Mouse (Mus musculus): ENCODE results near the gene Wfikkn2. TPM values are rescaled to one million over a fixed set of nuclear protein-coding genes. Genes with fewer than 3 reads are reported as not detected.

Gene Wfikkn2
- total and polyA plus RNA-seq, 3 experiments = 0.04 to 0.11 (median 0.08) TPM

GRCm38 (mm10) chr11:94211651-94212488 is 33.9 kb downstream of the Wfikkn2 start:
- peak overlapping the region; percentile 70 to 83 (median 79) for H3K4me3 ChIP-seq (replicated peaks in 1 of 3; ENCODE audit: low read depth in 2 of 3, low read length in 2 of 3, poor library complexity in 1 of 3)
- peaks cover 5% of the 10 kb centered on the region for H3K27me3 ChIP-seq (replicated peaks)
- peaks cover 4 to 14% of the 10 kb centered on the region in 2 experiments; a peak in 3 of 4 replicates for H3K4me1 ChIP-seq (ENCODE audit: control insufficient read depth in 1 of 2, insufficient read depth in 2 of 2)
- H3K27ac ChIP-seq (ENCODE audit: insufficient read depth, low read depth) = peak overlapping the region; percentile 26
- dilution Hi-C loops (cut with MboI; ENCODE audit: extremely low pct_ligation_motif_present, extremely low pct_unique_long_range_greater_than_20kb, low sequenced_read_pairs) (no loop called here), in situ Hi-C loops (cut with MboI; ENCODE audit: low pct_ligation_motif_present, low pct_unique_long_range_greater_than_20kb, low sequenced_read_pairs) (no loop called here)
- H3K79me2 ChIP-seq (replicated peaks; ENCODE audit: control insufficient read depth, extremely low read depth, insufficient read depth, poor library complexity, severe bottlenecking) = peaks cover 29% of the 10 kb centered on the region
- TF ChIP-seq GABPA (IDR thresholded peaks at IDR 0.05; ENCODE audit: insufficient replicate concordance, low read depth, low read length) (no peak), UBTF (IDR thresholded peaks at IDR 0.05; ENCODE audit: low read depth, low read length) (peak; percentile 8; the same call in 1 of the 2 replicates), MAFK (IDR thresholded peaks at IDR 0.05; ENCODE audit: insufficient replicate concordance, low read length) (no peak), E2F4 (IDR thresholded peaks at IDR 0.05; ENCODE audit: insufficient replicate concordance, low read depth, low read length) (no peak), CTCF (conservative IDR thresholded peaks at IDR 0.05 in 1 of 2, IDR thresholded peaks at IDR 0.05 in 1 of 2; ENCODE audit: low read depth in 2 of 2, low read length in 2 of 2) (no peak), JUN (IDR thresholded peaks at IDR 0.05; ENCODE audit: insufficient read depth, low read depth, low read length) (no peak), ETS1 (conservative IDR thresholded peaks at IDR 0.05; ENCODE audit: low read depth, low read length) (no peak)
- H3K9ac ChIP-seq (ENCODE audit: insufficient read depth, low read depth) = peak overlapping the region; percentile 98
- H3K36me3 ChIP-seq (replicated peaks in 1 of 2; ENCODE audit: control insufficient read depth in 1 of 2, insufficient read depth in 1 of 2, low read length in 1 of 2) = peaks cover 12 to 15% of the 10 kb centered on the region in 2 experiments
- H3K9me3 ChIP-seq (replicated peaks; ENCODE audit: low read length) = no peaks in the 10 kb centered on the region
- peak; percentile 42 for DNase-seq (ENCODE audit: extremely low read depth)
- peak overlapping the region; percentile 64 for H3K4me2 ChIP-seq (ENCODE audit: insufficient read depth, low read depth, poor library complexity, severe bottlenecking)

DNA sequence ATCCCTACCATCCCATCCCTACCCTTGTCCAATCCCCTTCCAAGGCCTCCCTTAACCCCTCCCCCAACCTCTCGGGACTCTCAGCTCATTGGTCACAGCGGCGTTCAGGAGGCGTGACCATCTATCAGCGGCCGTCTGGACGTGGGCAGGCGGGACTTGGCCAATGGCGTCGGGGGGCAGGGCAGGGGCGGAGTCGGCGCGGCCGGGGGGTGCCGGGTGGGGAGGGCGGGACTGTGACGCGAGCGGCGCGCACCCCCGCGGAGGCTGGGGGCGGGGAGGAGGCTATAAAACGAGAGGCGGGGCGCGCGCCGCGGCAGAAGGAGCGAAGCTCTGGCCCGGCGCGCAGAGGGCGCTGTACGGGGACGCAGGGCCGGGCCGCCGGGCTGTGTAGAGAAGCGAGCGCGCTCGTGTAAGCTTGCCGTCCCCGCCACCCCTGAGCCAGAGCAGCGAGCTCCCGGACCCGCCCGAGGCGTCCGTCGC is 34.6 kb downstream of the Wfikkn2 start, which contains the start of gene Tob1:
Gene Tob1 (plus strand): TSS at position 331 of the 480 bp plus-strand sequence.
- Histone ChIP-seq H3K4me3 (replicated peaks in 1 of 3; ENCODE audit: low read depth in 2 of 3, low read length in 2 of 3, poor library complexity in 1 of 3) (peak within 1 kb of the TSS; percentile 70 to 83 (median 79)), H3K79me2 (replicated peaks; ENCODE audit: control insufficient read depth, extremely low read depth, insufficient read depth, poor library complexity, severe bottlenecking) (peaks cover 29% of the 10 kb centered on the region), H3K36me3 (replicated peaks in 1 of 2; ENCODE audit: control insufficient read depth in 1 of 2, insufficient read depth in 1 of 2, low read length in 1 of 2) (peaks cover 12 to 15% of the 10 kb centered on the region in 2 experiments), H3K9ac (ENCODE audit: insufficient read depth, low read depth) (peak within 1 kb of the TSS; percentile 98), H3K27me3 (replicated peaks) (peaks cover 5% of the 10 kb centered on the region), H3K4me1 (ENCODE audit: control insufficient read depth in 1 of 2, insufficient read depth in 2 of 2) (peaks cover 4 to 14% of the 10 kb centered on the region in 2 experiments; a peak in 3 of 4 replicates), H3K9me3 (replicated peaks; ENCODE audit: low read length) (no peaks in the 10 kb centered on the region), H3K27ac (ENCODE audit: insufficient read depth, low read depth) (peak within 1 kb of the TSS; percentile 65), H3K4me2 (ENCODE audit: insufficient read depth, low read depth, poor library complexity, severe bottlenecking) (peak within 1 kb of the TSS; percentile 85)
- peak; percentile 100 for DNase-seq (ENCODE audit: extremely low read depth)
- dilution Hi-C loops (cut with MboI; ENCODE audit: extremely low pct_ligation_motif_present, extremely low pct_unique_long_range_greater_than_20kb, low sequenced_read_pairs) = no loop called here
- in situ Hi-C loops (cut with MboI; ENCODE audit: low pct_ligation_motif_present, low pct_unique_long_range_greater_than_20kb, low sequenced_read_pairs) = no loop called here
- TF ChIP-seq PAX5 (IDR thresholded peaks at IDR 0.05; ENCODE audit: low read length) (no peak), ZNF384 (IDR thresholded peaks at IDR 0.05; ENCODE audit: low read depth, low read length) (no peak), CTCF (conservative IDR thresholded peaks at IDR 0.05 in 1 of 2, IDR thresholded peaks at IDR 0.05 in 1 of 2; ENCODE audit: low read depth in 2 of 2, low read length in 2 of 2) (peak in 1 of 2 experiments; percentile 49; a peak in 2 of 4 replicates), BHLHE40 (IDR thresholded peaks at IDR 0.05; ENCODE audit: low read depth, low read length) (no peak), ELF1 (IDR thresholded peaks at IDR 0.05; ENCODE audit: low read depth, low read length) (peak; percentile 56), E2F4 (IDR thresholded peaks at IDR 0.05; ENCODE audit: insufficient replicate concordance, low read depth, low read length) (no peak), HCFC1 (IDR thresholded peaks at IDR 0.05; ENCODE audit: low read depth, low read length) (peak; percentile 55), NELFE (IDR thresholded peaks at IDR 0.05; ENCODE audit: low read depth, low read length) (peak; percentile 100), EP300 (IDR thresholded peaks at IDR 0.05; ENCODE audit: low read length) (no peak), USF1 (IDR thresholded peaks at IDR 0.05; ENCODE audit: low read depth, low read length) (no peak), ZKSCAN1 (IDR thresholded peaks at IDR 0.05; ENCODE audit: borderline replicate concordance, low read depth, low read length) (no peak), GABPA (IDR thresholded peaks at IDR 0.05; ENCODE audit: insufficient replicate concordance, low read depth, low read length) (no peak), MAX (IDR thresholded peaks at IDR 0.05; ENCODE audit: low read length) (no peak), CHD1 (IDR thresholded peaks at IDR 0.05; ENCODE audit: low read depth, low read length) (no peak), RAD21 (IDR thresholded peaks at IDR 0.05; ENCODE audit: low read depth, low read length) (no peak; the same call in 1 of the 2 replicates), ZC3H11A (IDR thresholded peaks at IDR 0.05; ENCODE audit: low read depth, low read length) (no peak), MAFK (IDR thresholded peaks at IDR 0.05; ENCODE audit: insufficient replicate concordance, low read length) (no peak), KAT2A (IDR thresholded peaks at IDR 0.05; ENCODE audit: insufficient replicate concordance, low read length) (no peak), USF2 (conservative IDR thresholded peaks at IDR 0.05; ENCODE audit: low read depth, low read length) (no peak), SIN3A (IDR thresholded peaks at IDR 0.05; ENCODE audit: low read length) (peak; percentile 86), NRF1 (IDR thresholded peaks at IDR 0.05; ENCODE audit: low read depth, low read length) (peak; percentile 52), ETS1 (conservative IDR thresholded peaks at IDR 0.05; ENCODE audit: low read depth, low read length) (no peak; the same call in 1 of the 2 replicates), TBP (conservative IDR thresholded peaks at IDR 0.05; ENCODE audit: low read depth, low read length) (peak; percentile 96), POLR2AphosphoS2 (IDR thresholded peaks at IDR 0.05; ENCODE audit: low read depth, low read length) (peak; percentile 98), TCF12 (IDR thresholded peaks at IDR 0.05; ENCODE audit: low read depth, low read length) (peak; percentile 98), POLR2A (IDR thresholded peaks at IDR 0.05; ENCODE audit: low read depth, low read length) (peak; percentile 100), JUN (IDR thresholded peaks at IDR 0.05; ENCODE audit: insufficient read depth, low read depth, low read length) (no peak), MAZ (IDR thresholded peaks at IDR 0.05; ENCODE audit: low read depth, low read length) (peak; percentile 85)

Measured in CH12.LX (cell line).